Mouse (Mus musculus): ENCODE data around the gene Krtap19-3.

Krtap19-3 gene

DNA sequence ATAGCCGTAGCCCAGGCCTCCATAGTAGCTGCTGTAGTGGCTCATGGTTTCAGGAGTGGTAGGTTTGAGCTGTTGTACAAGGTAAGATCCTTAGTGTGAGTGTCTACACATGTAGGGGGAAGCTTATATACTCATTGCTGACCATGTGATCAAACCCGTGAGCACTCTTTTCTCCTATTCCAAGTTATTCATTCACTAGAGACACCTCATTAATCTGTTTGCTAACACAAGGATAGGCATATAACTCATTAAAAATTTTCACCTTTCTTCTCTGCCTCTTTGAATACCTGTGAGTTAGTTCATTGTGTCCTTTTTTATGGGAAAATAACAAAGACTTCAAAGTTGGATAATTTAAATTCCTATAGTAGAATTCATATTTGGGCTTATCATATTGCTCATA, at the start of gene Krtap19-3:
Krtap19-3 (minus strand) TSS at position 101 of the 400 bp plus-strand sequence.
- no peak for DNase-seq

DNA sequence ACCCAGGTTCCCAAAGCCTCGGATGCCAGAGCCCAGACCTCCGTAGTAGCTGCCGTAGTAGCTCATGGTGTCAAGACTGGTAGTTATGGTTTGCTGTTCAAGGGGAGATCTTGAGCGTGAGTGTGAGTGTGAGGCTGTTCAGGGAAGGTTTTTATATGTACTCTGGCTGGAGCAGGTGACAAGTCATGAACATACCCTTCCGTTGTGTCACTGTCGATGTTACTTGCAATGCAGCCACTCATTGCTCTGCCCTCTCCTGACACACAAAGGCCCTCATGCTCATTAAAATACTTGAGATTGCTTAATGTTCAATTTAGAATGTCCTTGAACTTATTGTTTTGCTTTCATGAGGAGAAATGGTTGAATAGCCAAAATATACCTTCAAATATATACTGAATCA, 18.5 kb upstream of the Krtap19-3 start, which contains the start of gene Krtap19-5:
Krtap19-5 (minus strand) TSS at position 101 of the 400 bp plus-strand sequence.
- DNase-seq: no peak

DNA sequence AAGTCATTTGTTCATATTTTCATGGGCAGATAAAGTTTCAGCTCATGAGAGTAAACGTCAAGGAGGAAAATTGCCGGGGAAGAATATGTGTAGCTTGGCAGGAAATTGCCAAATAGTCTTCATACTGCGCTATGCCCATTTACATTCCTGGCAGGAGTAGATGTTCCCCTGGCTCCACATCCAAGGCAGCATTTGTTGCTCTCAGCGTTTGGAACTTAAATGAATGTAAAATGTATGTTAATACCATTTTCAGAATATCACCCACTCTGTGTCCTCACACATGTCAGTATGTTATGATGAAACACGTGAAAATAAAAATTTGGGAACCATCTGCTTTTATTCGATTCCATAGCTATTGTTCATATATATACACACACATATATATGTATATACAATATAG, 9.0 kb upstream of the Krtap19-3 start:
- DNase-seq: no peak

GRCm38 (mm10) chr16:88884989-88885388, 7.2 kb upstream of the Krtap19-3 start, which contains the start of gene Krtap19-4:
TSS of gene Krtap19-4 (minus strand) at chr16:88885089.
- DNase-seq: no peak

DNA sequence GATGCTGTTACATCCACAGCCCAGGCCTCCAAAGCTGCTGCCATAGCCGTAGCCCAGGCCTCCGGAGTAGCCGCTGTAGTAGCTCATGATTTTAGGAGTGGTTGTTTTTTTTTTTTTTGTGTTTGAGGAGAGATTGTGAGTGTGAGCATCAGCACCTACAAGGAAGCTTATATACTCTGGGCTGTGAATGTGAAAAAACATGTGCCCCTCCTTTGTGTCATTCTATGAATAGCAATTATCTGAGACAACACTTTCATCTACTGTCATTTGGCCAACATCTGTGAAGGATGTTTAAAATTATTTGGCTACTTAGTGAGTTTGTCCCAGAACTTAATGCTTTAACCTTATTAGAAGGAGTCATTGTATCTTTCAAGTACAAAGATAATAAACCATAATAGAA, 3.7 kb downstream of the Krtap19-3 start, which contains the start of gene Krtap19-2:
Krtap19-2 (minus strand) TSS at position 101 of the 400 bp plus-strand sequence.
- DNase-seq: no peak

DNA sequence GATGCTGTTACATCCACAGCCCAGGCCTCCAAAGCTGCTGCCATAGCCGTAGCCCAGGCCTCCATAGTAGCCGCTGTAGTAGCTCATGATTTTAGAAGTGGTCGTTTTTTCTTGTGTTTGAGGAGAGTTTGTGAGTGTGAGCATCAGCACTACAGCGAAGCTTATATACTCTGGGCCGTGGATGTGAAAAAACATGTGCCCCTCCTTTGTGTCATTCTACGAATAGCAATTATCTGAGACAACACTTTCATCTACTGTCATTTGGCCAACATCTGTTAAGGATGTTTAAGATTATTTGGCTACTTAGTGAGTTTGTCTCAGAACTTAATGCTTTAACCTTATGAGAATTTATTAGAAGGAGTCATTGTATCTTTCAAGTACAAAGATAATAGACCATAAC, 8.5 kb downstream of the Krtap19-3 start, which contains the start of gene Krtap19-1:
Krtap19-1 (minus strand) TSS at position 101 of the 400 bp plus-strand sequence.
- DNase-seq: no peak

DNA sequence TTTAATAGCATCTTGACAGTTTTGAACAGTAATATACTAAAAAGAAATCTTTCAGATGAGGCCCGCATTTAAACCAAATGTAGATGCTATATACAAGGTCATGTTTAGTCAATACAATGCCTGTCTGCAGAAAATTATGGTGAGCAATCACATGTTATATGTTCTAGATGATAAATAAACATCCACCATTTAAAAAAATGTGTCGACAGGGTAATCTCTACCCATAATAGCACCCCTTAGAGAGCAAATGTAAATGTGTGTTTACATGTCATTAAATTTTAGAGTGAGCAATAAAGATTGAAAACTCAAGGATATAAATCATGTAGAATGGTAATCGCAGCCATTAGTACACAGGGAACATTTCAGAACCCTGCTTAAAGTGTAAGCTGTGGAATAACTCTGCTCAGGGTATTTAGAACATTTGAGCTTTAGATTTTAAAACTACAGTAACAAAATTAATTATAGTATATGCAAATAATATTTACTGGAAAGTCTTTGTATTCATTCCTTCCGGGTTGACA, 12.9 kb downstream of the Krtap19-3 start:
- DNase-seq: no peak

DNA sequence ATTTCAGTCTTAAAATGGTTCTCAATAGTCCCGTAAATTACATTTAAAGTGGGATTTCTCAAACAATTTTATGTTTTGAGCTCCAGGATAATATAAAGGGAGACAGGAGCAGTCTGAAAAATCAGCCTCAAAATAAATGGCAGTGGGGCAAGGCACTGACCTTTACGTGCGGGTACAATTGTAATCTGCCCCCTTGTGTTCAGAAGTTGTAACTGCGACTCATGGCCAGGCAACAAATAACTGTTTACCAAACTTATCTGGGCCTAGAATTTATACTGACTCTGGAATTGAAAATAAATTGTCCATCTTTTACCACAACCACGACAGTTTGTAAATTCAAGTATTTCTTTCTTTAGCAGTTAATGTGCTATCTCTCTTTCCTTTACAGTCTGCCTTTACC, 26.4 kb downstream of the Krtap19-3 start:
- no peak for DNase-seq

- no peak for DNase-seq
These were observed 29.3 kb downstream of the Krtap19-3 start for GRCm38 (mm10) chr16:88848558-88848957.

DNA sequence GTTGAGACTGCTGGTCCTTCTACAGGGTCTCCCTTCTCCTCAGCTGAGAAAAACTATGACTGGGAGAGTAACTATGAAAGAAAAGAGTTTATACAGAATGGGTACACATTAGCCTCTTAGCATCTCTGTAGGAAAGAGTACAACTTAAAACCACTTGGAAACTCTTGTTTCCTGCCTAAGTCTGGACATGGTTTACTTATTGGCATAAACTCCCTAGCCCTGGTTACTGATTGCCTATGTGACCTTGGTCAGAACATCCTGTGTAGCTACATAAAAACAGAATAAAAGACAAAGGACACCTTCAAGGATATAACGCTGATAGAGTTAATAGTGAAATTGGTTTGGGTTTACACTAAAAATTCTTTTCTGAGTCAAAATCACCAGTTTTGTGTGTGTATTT, 30.5 kb downstream of the Krtap19-3 start:
- no peak for DNase-seq
